Mouse (Mus musculus) bone marrow macrophage, adult 2 months (primary cell): ENCODE measurements around the gene Krt36.

Experiments
- CTCF ChIP-seq: IDR thresholded peaks from 2 replicates; pipeline ENCODE4 v1.5.1; 2012; ENCODE audit warnings: low read depth, mild to moderate bottlenecking, low read length, moderate library complexity
- POLR2A ChIP-seq: IDR thresholded peaks from 2 replicates; pipeline ENCODE4 v1.6.1; 2012; ENCODE audit warnings: mild to moderate bottlenecking, low read depth, low read length, borderline replicate concordance

- no peak for TF ChIP-seq CTCF
- TF ChIP-seq POLR2A: no peak
These were observed 40.6 kb upstream of the Krt36 start for GRCm38 (mm10) chr11:100145858-100146560.
